Mouse (Mus musculus) MEL (cell line): ENCODE results near the gene Manf.

Experiments used
- CTCF ChIP-seq, 3 experiments: IDR thresholded peaks in 2 of 3; conservative IDR thresholded peaks in 1 of 3; 2 replicates each; pipeline ENCODE4 v1.5.1; 2011 to 2012; ENCODE audit warnings: low read length in 3 of 3, low read depth in 2 of 3, mild to moderate bottlenecking in 2 of 3, improper control_type of control experiment in 1 of 3, inconsistent platforms in 1 of 3, mixed read lengths in 1 of 3, moderate library complexity in 1 of 3; ENCODE audit not compliant: control insufficient read depth in 1 of 3, insufficient read depth in 1 of 3, poor library complexity in 1 of 3, severe bottlenecking in 1 of 3
- EP300 ChIP-seq, 2 experiments: IDR thresholded peaks; 2 replicates each; pipeline ENCODE4 v1.6.1; 2011; ENCODE audit warnings: improper control_type of control experiment in 2 of 2, low read length in 2 of 2, low read depth in 1 of 2, mild to moderate bottlenecking in 1 of 2
- GABPA ChIP-seq: IDR thresholded peaks from 2 replicates; pipeline ENCODE4 v1.6.1; 2012; ENCODE audit warnings: low read depth, mild to moderate bottlenecking, inconsistent platforms, low read length, improper control_type of control experiment, moderate library complexity
- GATA1 ChIP-seq: IDR thresholded peaks from 2 replicates; pipeline ENCODE4 v1.6.1; 2011; ENCODE audit warnings: low read depth, low read length, improper control_type of control experiment
- MAZ ChIP-seq: IDR thresholded peaks from 2 replicates; pipeline ENCODE4 v1.6.1; 2012; ENCODE audit warnings: low read depth, mild to moderate bottlenecking, inconsistent platforms, low read length, improper control_type of control experiment
- NELFE ChIP-seq: IDR thresholded peaks from 2 replicates; pipeline ENCODE4 v1.6.1; 2011; ENCODE audit warnings: low read depth, low read length, improper control_type of control experiment
- POLR2A ChIP-seq, 2 experiments: IDR thresholded peaks; 2 replicates each; pipeline ENCODE4 v1.6.1; 2011 to 2012; ENCODE audit warnings: low read length in 2 of 2, mild to moderate bottlenecking in 2 of 2, control low read depth in 1 of 2, improper control_type of control experiment in 1 of 2, low read depth in 1 of 2, moderate library complexity in 1 of 2; ENCODE audit not compliant: control insufficient read depth in 1 of 2, insufficient read depth in 1 of 2, poor library complexity in 1 of 2
- POLR2AphosphoS2 ChIP-seq: IDR thresholded peaks from 2 replicates; pipeline ENCODE4 v1.6.1; 2011; ENCODE audit warnings: low read length, improper control_type of control experiment
- RCOR1 ChIP-seq: IDR thresholded peaks from 2 replicates; pipeline ENCODE4 v1.6.1; 2012; ENCODE audit warnings: low read depth, mild to moderate bottlenecking, inconsistent platforms, low read length, improper control_type of control experiment
- TAL1 ChIP-seq: IDR thresholded peaks from 2 replicates; pipeline ENCODE4 v1.6.1; 2012; ENCODE audit warnings: mild to moderate bottlenecking, inconsistent platforms, low read length, moderate library complexity, mixed read lengths
- TCF12 ChIP-seq: IDR thresholded peaks from 2 replicates; pipeline ENCODE4 v1.6.1; 2014; ENCODE audit warnings: low read depth, mild to moderate bottlenecking, inconsistent platforms, low read length, improper control_type of control experiment, moderate library complexity
- ZNF384 ChIP-seq: IDR thresholded peaks from 2 replicates; pipeline ENCODE4 v1.6.1; 2012; ENCODE audit warnings: low read depth, mild to moderate bottlenecking, inconsistent platforms, low read length, improper control_type of control experiment

GRCm38 (mm10) chr9:106891341-106891741 lies 438 bp downstream of the Manf start:
- TF ChIP-seq POLR2A (IDR thresholded peaks at IDR 0.05; ENCODE audit: control insufficient read depth in 1 of 2, insufficient read depth in 1 of 2, low read depth in 1 of 2, low read length in 2 of 2, poor library complexity in 1 of 2): no peak; a peak in 1 of 4 replicates
- no peak for TF ChIP-seq MAZ
- no peak for TF ChIP-seq RCOR1
- TF ChIP-seq GABPA: no peak
- TF ChIP-seq EP300 (IDR thresholded peaks at IDR 0.05; ENCODE audit: low read depth in 1 of 2, low read length in 2 of 2): no peak
- TF ChIP-seq TCF12: no peak
- TF ChIP-seq ZNF384: no peak
- no peak for TF ChIP-seq TAL1
- TF ChIP-seq CTCF (IDR thresholded peaks at IDR 0.05 in 2 of 3, conservative IDR thresholded peaks at IDR 0.05 in 1 of 3; ENCODE audit: control insufficient read depth in 1 of 3, insufficient read depth in 1 of 3, low read depth in 2 of 3, low read length in 3 of 3, poor library complexity in 1 of 3, severe bottlenecking in 1 of 3): no peak
- no peak for TF ChIP-seq POLR2AphosphoS2
- TF ChIP-seq GATA1: no peak
- no peak for TF ChIP-seq NELFE
